Mouse (Mus musculus) heart, adult 2 months (tissue): ENCODE results near the gene Plekhh1. TPM values are rescaled to one million over a fixed set of nuclear protein-coding genes. Genes with fewer than 3 reads are reported as not detected.

Experiments
- DNase-seq, 2 experiments: peaks; one replicate each; pipeline ENCODE4 v3.0.0; 2021
- H3K27ac ChIP-seq: fragments of 200-600 bp; 2 replicates; pipeline ENCODE4 v1.8.1; 2022
- H3K27me3 ChIP-seq: fragments of 200-500 bp; 2 replicates; pipeline ENCODE4 v1.6.1; 2012; ENCODE audit warnings: mild to moderate bottlenecking, low read length, inconsistent platforms, mixed read lengths; ENCODE audit not compliant: control insufficient read depth, insufficient read depth
- H3K36me3 ChIP-seq: fragments of 200-500 bp; 2 replicates; pipeline ENCODE4 v1.6.1; 2012; ENCODE audit warnings: low read length, inconsistent platforms; ENCODE audit not compliant: control insufficient read depth, insufficient read depth
- H3K4me1 ChIP-seq: fragments of 200-500 bp; 2 replicates; pipeline ENCODE4 v1.6.1; 2011; ENCODE audit warnings: low read length; ENCODE audit not compliant: control insufficient read depth, insufficient read depth
- H3K4me3 ChIP-seq: fragments of 200-600 bp; 2 replicates; pipeline ENCODE4 v1.8.1; 2022
- H3K79me2 ChIP-seq: fragments of 200-500 bp; replicated peaks from 2 replicates; pipeline ENCODE4 v1.6.1; 2012; ENCODE audit warnings: mild to moderate bottlenecking, inconsistent platforms, low read length, moderate library complexity, mixed read lengths; ENCODE audit not compliant: control insufficient read depth, insufficient read depth
- H3K9ac ChIP-seq: fragments of 200-500 bp; 2 replicates; pipeline ENCODE4 v1.6.1; 2012; ENCODE audit warnings: low read depth, mild to moderate bottlenecking, control low read depth, inconsistent platforms, low read length, mixed read lengths
- CTCF ChIP-seq: fragments of 200-600 bp; IDR thresholded peaks from 2 replicates; pipeline ENCODE4 v1.8.1; 2022; ENCODE audit warnings: antibody characterized with exemption, mild to moderate bottlenecking, moderate library complexity
- EP300 ChIP-seq: fragments of 200-500 bp; IDR thresholded peaks from 2 replicates; pipeline ENCODE4 v1.6.1; 2011; ENCODE audit warnings: low read depth, low read length, control low read depth; ENCODE audit not compliant: insufficient read depth
- POLR2A ChIP-seq: fragments of 200-500 bp; IDR thresholded peaks from 2 replicates; pipeline ENCODE4 v1.6.1; 2011; ENCODE audit warnings: mild to moderate bottlenecking, low read depth, low read length, control low read depth; ENCODE audit not compliant: insufficient read depth
- WGBS: fragments of 180-500 bp; shearing (Covaris S2); methylation state at CpG from one replicate; pipeline ENCODE4 v1.1.7; 2018; 5-methylcytosine and 5-hydroxymethylcytosine counted together
- intact Hi-C: fragments of 180-260 bp; cut with DNase I; formaldehyde crosslinking; loops from one replicate; pipeline ENCODE4 v1.15.1; 2025
- polyA plus RNA-seq: library from polyadenylated mRNA; depleted of rRNA; stranded (reverse); fragments of >200 nt; gene quantifications from 2 replicates; pipeline ENCODE4 v1.2.3, GENCODE M21; 2012
- total RNA-seq, 2 experiments: library from RNA; stranded (reverse); gene quantifications; 2 replicates each; pipeline ENCODE4 v1.2.3; 2021

Plekhh1 gene
- total and polyA plus RNA-seq, 3 experiments, result 1.4 to 1.8 (median 1.7) TPM

DNA sequence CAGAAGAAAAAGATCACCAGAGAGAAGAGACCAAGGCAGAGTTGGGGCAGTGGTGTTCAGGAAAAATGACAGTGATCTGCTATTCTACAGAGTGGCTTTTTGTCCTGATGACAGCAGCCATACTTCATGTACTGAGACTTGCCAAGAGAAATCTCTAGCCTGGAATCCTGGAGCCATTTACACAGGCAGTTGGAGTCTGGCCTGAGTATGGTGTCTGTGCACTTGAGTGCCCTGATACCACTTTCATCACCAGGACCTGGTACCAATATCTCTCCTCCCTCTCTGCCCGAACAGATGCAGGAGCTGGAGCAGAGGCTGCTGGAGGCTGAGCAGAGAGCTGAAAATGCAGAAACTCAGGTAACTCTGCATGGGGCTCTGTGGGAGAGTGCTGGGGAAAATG is 19.9 kb downstream of the Plekhh1 start:
- 48% methylated on average over 1 of the region's 1 CpGs for WGBS
- intact Hi-C loops, result no loop called here
- DNase-seq, result peak in 1 of 2 experiments; percentile 57
- Histone ChIP-seq H3K4me1 (peaks cover 7% of the 10 kb centered on the region), H3K79me2 (no peaks in the 10 kb centered on the region), H3K27me3 (no peaks in the 10 kb centered on the region), H3K36me3 (no peaks in the 10 kb centered on the region), H3K27ac (no peak overlapping the region), H3K9ac (no peak overlapping the region), H3K4me3 (no peak overlapping the region)
- TF ChIP-seq POLR2A (0 out of 2 replicates have a peak, but pooled peaks have one; percentile 14), EP300 (peak; percentile 90), CTCF (no peak)

DNA sequence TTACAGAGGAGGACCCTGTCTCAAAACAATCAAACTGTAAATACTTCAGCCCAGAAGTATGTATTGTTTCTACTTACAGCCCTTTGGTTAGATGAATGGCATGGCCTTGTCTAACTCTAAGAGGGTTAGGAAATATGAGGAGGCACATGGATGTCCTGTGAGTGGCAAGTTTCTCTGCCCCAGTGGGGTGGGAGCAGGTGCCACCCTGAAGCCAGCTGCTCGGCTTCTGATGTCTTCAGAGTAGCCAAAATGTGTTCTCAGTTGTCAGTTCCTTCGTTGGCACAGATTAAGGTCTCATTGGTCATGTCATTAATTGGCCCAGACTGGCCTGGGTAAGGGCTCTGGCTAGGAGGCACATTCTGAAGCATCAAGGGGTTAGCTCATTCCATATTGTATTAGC is 20.8 kb downstream of the Plekhh1 start:
- Histone ChIP-seq H3K79me2 (no peaks in the 10 kb centered on the region), H3K27me3 (no peaks in the 10 kb centered on the region), H3K36me3 (no peaks in the 10 kb centered on the region), H3K27ac (no peak overlapping the region), H3K9ac (no peak overlapping the region), H3K4me3 (no peak overlapping the region), H3K4me1 (peaks cover 7% of the 10 kb centered on the region)
- 86% methylated on average over 2 of the region's 2 CpGs for WGBS
- no peak for DNase-seq
- intact Hi-C loops, result no loop called here
- TF ChIP-seq EP300 (no peak), POLR2A (no peak), CTCF (no peak)

DNA sequence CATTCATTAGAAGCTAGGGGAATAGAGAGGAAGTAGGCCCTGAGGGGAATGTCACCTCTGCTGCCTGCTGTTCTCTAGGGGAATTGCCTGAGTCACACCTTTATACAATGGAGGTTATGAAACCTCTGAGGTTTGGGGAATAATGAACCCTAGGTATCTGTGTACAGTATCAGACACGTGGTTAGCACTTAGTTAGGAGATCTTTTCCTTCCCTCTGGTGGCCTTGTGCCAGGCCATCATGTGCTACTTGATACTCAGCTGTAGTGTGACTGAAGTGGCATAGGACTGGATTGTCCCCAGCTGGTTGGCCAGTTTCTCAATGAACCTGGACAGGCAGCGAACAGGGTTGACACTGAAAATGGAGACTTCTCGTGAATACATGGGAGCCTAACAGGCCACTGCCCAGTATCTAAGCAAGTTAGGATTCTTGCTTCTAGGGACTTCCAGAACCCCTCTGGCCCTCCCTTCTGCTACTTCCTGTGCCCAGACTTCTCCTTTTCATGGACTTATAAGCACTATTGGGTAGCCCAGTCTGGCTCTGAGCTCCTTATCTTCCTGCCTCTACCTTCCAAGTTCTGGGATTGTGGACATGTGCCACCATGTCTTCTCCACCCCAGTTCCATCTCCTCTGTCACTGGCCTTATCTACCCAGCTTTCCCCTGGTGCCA is 21.7 kb downstream of the Plekhh1 start:
- no peak overlapping the region for H3K4me3 ChIP-seq
- no peak for TF ChIP-seq EP300
- no peak for TF ChIP-seq POLR2A
- TF ChIP-seq CTCF, result no peak
- H3K4me1 ChIP-seq, result peaks cover 7% of the 10 kb centered on the region
- WGBS, result 42% methylated on average over 3 of the region's 3 CpGs
- DNase-seq, result peak in 1 of 2 experiments; percentile 50
- H3K9ac ChIP-seq, result no peak overlapping the region
- intact Hi-C loops, result no loop called here
- H3K27ac ChIP-seq, result no peak overlapping the region
- no peaks in the 10 kb centered on the region for H3K36me3 ChIP-seq
- no peaks in the 10 kb centered on the region for H3K79me2 ChIP-seq
- no peaks in the 10 kb centered on the region for H3K27me3 ChIP-seq

DNA sequence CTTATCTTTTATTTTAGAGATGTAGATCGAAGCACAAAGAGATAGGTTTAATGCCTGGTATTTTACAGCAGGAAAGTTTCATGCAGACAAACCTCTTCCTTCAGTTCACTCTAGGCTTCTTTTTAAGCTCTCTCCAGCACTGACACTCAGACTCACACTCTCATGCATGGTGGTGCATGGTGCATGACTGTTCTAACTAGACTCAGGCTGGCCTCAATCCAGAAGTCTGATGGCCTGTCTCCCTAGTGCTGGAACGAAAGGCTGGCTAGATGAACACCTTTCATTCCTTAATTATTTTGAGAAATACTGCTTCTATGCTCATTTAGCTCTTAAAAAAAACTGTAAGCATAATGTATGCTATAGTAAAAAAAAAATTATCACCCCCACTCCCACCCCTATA is 23.1 kb downstream of the Plekhh1 start:
- Histone ChIP-seq H3K27ac (no peak overlapping the region), H3K4me3 (no peak overlapping the region), H3K9ac (no peak overlapping the region), H3K79me2 (no peaks in the 10 kb centered on the region), H3K27me3 (no peaks in the 10 kb centered on the region), H3K36me3 (no peaks in the 10 kb centered on the region), H3K4me1 (peaks cover 7% of the 10 kb centered on the region)
- WGBS, result 84% methylated on average over 2 of the region's 2 CpGs
- intact Hi-C loops, result no loop called here
- DNase-seq, result no peak
- TF ChIP-seq POLR2A, result no peak
- TF ChIP-seq EP300, result no peak
- TF ChIP-seq CTCF, result no peak

DNA sequence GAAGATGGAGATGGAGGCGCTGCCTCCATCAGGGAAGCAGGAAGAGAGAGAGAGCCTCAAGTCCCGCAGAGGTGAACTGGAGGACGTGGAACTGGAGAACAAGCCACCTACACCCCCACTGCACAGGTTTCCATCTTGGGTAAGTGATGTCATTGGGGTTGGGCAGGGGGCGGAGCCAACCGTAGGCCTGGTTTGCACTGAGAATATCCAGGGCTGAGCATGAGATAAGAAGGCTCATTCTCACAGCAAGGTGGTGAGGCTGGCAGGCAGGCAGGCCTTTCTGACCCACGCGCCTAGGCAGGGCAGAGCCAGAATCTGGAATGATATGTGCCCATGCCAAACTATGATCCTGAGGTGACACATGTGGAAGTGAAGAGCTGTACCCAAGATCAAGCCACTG is 26.3 kb downstream of the Plekhh1 start:
- DNase-seq, result peak; percentile 67 to 82
- H3K27ac ChIP-seq, result no peak overlapping the region
- no peaks in the 10 kb centered on the region for H3K36me3 ChIP-seq
- whole genome bisulfite sequencing, result 53% methylated on average over 7 of the region's 7 CpGs
- no peak overlapping the region for H3K4me3 ChIP-seq
- intact Hi-C loops, result no loop called here
- TF ChIP-seq EP300 (peak; percentile 98), CTCF (no peak), POLR2A (no peak)
- H3K9ac ChIP-seq, result no peak overlapping the region
- peaks cover 4% of the 10 kb centered on the region; the same call in 1 of the 2 replicates for H3K4me1 ChIP-seq
- H3K27me3 ChIP-seq, result no peaks in the 10 kb centered on the region
- H3K79me2 ChIP-seq, result no peaks in the 10 kb centered on the region

DNA sequence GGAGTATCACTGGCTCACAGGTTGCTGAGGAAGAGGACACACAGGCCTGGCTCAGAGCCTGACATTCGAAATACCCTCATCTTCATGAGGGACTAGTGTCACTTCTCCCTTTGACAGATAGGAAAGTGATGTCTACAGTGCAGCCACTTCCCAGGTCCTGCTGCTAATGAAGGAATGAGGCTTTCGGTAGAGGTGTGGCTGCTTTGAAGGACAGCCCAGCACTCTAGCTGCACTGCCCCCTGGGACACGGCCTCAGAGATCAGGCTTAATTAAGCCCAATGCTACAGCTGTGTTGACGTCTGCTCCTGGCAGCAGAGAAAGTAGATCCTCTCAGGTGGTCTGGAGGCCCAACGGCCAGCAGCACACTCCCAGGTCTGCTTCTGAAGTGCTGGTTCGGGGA is 30.6 kb downstream of the Plekhh1 start:
- Histone ChIP-seq H3K27me3 (no peaks in the 10 kb centered on the region; the same call in 1 of the 2 replicates), H3K79me2 (no peaks in the 10 kb centered on the region), H3K4me1 (no peaks in the 10 kb centered on the region), H3K9ac (no peak overlapping the region), H3K27ac (no peak overlapping the region), H3K4me3 (no peak overlapping the region), H3K36me3 (no peaks in the 10 kb centered on the region)
- no peak for DNase-seq
- WGBS, result 88% methylated on average over 6 of the region's 6 CpGs
- no peak for TF ChIP-seq CTCF
- no peak for TF ChIP-seq POLR2A
- TF ChIP-seq EP300, result no peak
- intact Hi-C loops, result no loop called here
